Mouse (Mus musculus) G1E (cell line): ENCODE results near the gene Foxo3.

Source experiments
- CTCF ChIP-seq: IDR thresholded peaks from 2 replicates; pipeline ENCODE4 v1.5.1; 2012; ENCODE audit warnings: low read depth, low read length, inconsistent platforms, mixed read lengths
- GATA1 ChIP-seq: IDR thresholded peaks from 2 replicates; pipeline ENCODE4 v1.6.1; 2012; ENCODE audit warnings: borderline replicate concordance, low read length, inconsistent platforms, mixed read lengths
- POLR2AphosphoS5 ChIP-seq: IDR thresholded peaks from 2 replicates; pipeline ENCODE4 v1.6.1; 2012; ENCODE audit warnings: low read depth, low read length, inconsistent platforms; ENCODE audit not compliant: insufficient replicate concordance
- TAL1 ChIP-seq: conservative IDR thresholded peaks from 2 replicates; pipeline ENCODE4 v1.6.1; 2012; ENCODE audit warnings: low read depth, low read length, inconsistent platforms, mixed read lengths

DNA sequence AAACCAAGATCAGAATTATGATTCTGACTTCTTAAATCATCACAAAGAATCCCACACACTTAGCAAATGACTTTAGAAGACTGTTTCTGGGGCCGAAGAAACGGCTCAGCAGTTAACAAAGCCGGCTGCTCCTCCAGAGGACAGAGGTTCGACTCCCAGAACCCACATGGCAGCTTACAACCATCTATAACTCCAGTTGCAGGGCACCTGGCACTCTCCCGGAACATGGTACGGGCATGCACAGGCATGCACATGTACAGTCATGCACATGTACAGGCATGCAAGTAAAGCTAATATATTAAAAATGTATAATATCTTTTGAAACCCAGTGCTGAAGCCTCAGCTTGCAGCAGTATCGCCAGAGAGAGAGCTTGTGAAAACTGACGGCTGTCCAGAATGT, 15.5 kb downstream of the Foxo3 start:
- TF ChIP-seq CTCF, result no peak
- TF ChIP-seq GATA1, result no peak
- TF ChIP-seq TAL1, result no peak
- TF ChIP-seq POLR2AphosphoS5, result no peak
